Mouse (Mus musculus): Measurements from ENCODE around the gene Bfar.
"Not testable (repeated sequence)": the region's sequence is repeated elsewhere in the genome, so short reads cannot be mapped to it uniquely, and the experiment has no call there.

Gene Bfar

DNA sequence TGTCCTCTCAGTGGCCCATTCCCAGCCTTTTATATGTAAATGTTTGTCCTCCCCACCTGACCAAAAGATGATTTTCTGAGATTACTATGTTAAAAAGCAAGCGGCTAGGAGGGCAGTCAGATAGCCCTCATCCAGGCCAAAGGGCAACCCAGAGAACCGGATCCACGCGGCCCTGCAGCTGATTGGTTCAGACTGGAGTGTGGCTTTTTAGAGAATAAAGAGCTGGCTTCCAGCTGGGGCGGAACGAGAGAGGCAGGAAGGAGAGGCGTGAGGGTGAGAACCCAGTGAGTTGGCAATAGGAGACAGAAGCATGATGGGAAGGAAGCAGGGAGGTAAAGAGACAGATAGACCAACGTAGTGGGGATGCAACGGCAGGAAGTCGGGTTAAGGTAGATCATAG, 51.3 kb downstream of the Bfar start:
- no peak for DNase-seq (ENCODE audit: low read depth, low spot score)

GRCm38 (mm10) chr16:13727811-13728335, 56.2 kb downstream of the Bfar start:
- DNase-seq (ENCODE audit: low read depth, low spot score) = no peak

GRCm38 (mm10) chr16:13729428-13729827, 57.8 kb downstream of the Bfar start:
- DNase-seq (ENCODE audit: low read depth, low spot score) = no peak

DNA sequence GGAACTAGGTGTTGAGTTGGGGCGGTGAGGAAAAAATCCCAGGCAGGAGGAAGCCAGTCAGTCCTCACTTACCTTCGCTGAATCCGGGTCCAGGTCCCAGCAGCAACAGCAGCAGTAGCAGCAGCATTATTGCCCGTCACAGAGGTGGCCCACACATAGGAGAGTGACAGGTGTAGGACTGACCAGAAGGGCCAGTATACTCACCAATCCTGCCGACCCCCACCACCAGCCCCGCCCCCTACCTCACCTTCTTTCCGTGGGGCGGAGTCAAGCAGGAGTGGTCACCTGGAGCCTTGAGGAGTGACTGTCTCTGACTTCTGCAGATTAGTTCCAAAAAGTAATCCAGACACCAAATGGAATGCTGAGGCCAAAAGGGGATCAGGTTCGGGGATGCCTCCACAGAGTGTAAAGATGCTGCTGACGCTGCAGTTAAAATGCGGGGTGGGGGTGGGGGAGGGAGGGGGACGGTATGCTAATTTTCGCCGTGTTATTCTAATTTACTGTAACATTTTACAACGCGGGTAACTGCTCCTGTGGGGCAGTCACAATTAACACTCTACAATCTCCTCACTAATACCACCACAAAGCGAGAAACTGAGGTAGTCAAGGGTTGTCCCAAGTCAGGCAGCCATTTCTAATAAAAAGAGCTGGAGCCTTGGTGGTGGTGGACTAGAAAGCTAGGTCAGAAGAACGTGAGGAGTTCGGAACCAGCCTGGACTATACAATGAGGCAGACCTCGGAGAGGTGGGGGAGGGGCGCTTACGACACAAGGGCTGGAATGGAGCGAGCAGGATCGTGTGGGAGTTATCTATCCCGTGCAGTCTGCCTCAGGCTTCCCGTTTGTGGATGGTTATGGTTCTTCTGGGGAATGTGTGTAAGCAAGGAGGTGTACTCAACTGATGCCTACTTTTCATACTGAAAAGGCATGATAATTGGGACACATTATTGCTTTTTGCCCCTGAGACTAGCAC, 58.9 kb downstream of the Bfar start, which contains the start of gene Pla2g10:
Pla2g10 (minus strand) TSS at position 699 of the 971 bp plus-strand sequence.
- DNase-seq (ENCODE audit: low read depth, low spot score) = no peak

DNA sequence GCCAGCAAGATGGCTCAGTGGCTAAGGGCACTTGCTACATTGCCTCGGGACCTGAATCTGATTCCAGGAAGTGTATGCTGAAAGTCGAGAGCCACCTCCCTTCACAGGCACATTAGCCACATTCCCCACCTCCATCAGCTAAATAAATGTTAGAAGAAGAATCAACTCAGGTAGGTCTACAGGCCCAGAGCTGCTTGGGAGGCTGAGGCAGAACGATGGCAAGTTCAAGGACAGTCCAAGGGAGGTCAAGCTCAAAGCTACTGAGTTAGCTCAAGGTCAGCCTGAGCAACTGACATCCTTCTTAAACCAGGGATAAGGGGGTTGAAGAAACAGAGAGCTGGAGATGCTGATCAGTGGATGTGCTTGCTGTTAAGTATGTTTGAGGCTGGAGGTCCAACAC, 61.1 kb downstream of the Bfar start:
- no peak for DNase-seq (ENCODE audit: low read depth, low spot score)

GRCm38 (mm10) chr16:13733518-13734137, 62.0 kb downstream of the Bfar start:
- DNase-seq (ENCODE audit: low read depth, low spot score) = peak; percentile 33

DNA sequence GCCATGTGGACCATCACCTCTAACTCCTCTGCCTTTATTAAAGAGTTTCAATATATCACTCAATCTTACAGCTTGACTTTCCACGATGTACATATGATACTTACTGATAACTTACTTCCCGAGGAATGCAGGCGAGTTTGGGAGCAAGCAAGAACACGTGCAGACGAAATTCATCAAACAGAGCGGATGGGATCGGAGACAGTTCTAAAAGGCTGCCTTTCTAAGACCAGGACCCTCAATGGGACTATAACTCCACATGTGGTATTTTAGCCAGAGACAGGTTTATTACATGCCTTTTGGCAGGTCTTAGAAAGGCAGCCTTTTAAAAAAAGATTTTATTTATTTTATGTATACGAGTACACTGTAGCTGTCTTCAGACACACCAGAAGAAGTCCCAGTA, 64.3 kb downstream of the Bfar start:
- DNase-seq (ENCODE audit: low read depth, low spot score) = no peak

DNA sequence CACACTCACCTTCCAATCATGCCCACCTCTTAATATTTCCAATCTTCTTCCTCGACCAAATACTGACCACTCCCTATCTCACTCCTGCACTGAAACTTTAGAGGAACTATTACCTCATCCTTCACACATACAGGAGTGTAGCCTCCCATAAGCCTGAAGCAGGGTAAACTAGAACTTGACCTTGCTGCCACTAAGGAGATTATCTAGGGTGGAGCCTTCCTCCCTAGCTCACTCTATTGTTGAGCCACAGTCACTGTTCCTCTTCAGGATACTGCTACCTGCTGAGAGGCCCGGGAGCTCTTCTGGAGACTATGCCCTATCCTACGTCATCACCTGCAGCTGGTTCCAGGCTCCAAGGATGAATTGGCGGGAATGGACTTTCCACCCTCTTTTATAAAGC, 67.4 kb downstream of the Bfar start:
- DNase-seq (ENCODE audit: low read depth, low spot score) = not testable (repeated sequence)

GRCm38 (mm10) chr16:13740844-13741243, 69.2 kb downstream of the Bfar start:
- no peak for DNase-seq (ENCODE audit: low read depth, low spot score)

GRCm38 (mm10) chr16:13747708-13748107, 76.0 kb downstream of the Bfar start:
- no peak for DNase-seq (ENCODE audit: low read depth, low spot score)

DNA sequence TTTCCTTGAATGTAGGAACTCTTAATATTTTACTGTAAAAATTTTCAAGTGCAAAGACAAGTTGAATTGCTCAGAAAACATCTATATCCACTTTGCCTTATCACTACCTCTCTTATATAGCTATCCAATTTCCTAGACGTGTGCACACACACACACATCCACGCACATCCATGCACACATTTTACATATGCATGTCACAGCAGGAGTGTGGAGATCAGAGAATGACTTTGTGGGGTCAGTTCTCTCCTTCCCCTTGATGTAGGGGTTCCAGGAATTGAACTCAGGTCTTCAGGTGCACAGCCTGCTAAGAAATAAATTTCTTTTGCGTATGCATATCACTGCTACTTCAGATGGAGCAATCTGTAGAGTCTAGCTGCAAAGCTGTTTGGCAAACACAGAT, 76.5 kb downstream of the Bfar start:
- no peak for DNase-seq (ENCODE audit: low read depth, low spot score)

DNA sequence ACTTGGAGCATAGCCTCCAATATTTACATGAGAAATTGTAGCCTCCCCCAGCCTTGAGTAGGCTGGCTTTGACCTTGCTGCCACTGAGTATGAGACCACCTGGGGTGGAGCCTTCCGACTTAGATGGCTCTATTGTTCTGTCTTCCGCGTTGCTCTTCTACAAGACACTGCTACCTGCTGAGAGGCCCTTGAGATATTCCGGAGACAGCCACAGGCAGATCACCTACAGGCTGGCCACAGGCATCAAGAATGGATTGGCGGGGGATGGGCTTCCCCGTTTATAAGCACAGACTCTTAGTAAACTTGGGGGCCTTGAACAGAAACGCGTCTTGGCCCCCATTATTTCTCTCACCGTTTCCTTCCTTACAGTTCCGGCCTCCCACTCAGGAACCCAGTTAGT, 77.2 kb downstream of the Bfar start:
- not testable (repeated sequence) for DNase-seq (ENCODE audit: low read depth, low spot score)

- DNase-seq (ENCODE audit: low read depth, low spot score) = no peak
These were observed 77.6 kb downstream of the Bfar start for GRCm38 (mm10) chr16:13749306-13749705.

- no peak for DNase-seq (ENCODE audit: low read depth, low spot score)
These were observed 78.3 kb downstream of the Bfar start for GRCm38 (mm10) chr16:13749981-13750380.

DNA sequence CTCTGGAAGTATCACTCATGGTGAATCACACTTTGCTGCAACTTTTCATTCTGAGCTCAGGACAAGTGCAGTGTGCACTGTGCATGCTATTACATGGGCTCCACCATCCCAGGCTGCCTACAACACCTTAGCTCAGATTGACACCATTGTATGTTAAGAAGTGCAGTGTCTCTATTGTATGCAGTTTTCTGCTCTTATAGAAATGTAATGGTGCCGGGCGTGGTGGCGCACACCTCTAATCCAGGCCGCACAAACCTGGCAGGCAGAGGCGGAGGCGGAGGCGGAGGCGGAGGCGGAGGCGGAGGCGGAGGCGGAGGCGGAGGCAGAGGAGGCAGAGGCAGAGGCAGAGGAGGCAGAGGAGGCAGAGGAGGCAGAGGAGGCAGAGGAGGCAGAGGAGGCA, 79.0 kb downstream of the Bfar start:
- no peak for DNase-seq (ENCODE audit: low read depth, low spot score)

All from telencephalon, adult 2 months (tissue).